Comparison of ENCODE assay signal across 8 mouse cellular contexts in the genomic region with DNA sequence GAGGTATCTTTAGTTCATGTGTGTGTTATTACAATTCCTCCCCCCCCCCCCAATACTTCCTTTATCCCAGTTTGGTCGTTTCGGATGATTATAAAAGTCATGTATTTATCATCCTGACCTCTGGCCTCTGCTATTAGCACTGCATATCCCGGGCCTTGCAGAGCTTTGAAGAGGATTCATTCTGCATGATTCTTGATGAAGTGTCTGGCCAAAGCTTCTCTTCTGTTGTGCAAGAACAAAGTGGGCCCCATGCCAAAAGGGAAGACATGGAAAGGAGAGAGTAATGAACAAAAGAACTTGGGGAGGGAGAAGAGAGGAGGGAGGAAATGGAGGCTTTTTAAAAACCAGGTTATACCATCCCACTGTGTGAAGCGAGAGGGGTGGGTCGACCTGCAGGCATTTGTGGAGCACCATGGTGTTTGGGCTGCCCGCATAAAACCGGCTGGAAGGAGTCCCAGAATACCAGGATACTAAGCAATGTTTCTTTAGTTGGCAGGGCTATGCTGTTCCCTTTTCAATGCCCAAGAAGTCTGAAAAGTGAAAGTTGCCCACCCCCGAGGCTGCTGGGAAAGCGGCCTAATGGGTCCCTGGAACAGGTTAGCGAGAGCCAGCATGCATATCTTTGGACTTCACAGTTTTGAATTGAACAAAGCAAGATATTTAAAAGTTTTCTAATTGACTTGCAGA.
DNase-seq lines count a peak whose midpoint lies in the region.

No protein-coding gene starts in this region.

- DNase-seq in frontal cortex, adult 2 months (ENCODE audit: extremely low spot score in 1 of 2, low spot score in 1 of 2), result peak; percentile 40 to 65
- no peak for DNase-seq in frontal cortex, postnatal 25 days (ENCODE audit: low spot score in 2 of 2)
- DNase-seq in urinary bladder, postnatal 14 days (ENCODE audit: low spot score), result peak; percentile 43
- no peak for DNase-seq in urinary bladder, postnatal 25 days (ENCODE audit: low spot score)
- peak; percentile 39 to 41 for DNase-seq in layer of hippocampus, postnatal 36 days
- peak; percentile 17 for DNase-seq in ovary, postnatal 36 days (ENCODE audit: low spot score)
- no peak for DNase-seq in spleen, adult 18-20 months
- no peak for DNase-seq in thymus, adult 18-20 months

Comparison
In these comparisons a context has a peak if more than half of its experiments do, and no peak if none do; other contexts are left out.
1. DNase-seq: peak in frontal cortex, adult 2 months (2 of 2), urinary bladder, postnatal 14 days (single experiment), layer of hippocampus, postnatal 36 days (2 of 2) and ovary, postnatal 36 days (single experiment); none in frontal cortex, postnatal 25 days (0 of 2), urinary bladder, postnatal 25 days (single experiment), spleen, adult 18-20 months (0 of 2) and thymus, adult 18-20 months (0 of 2).